ENCODE assay signal across 27 mouse cellular contexts in genomic region chr2:62431245-62431795, GRCm38 (mm10). TPM values are rescaled to one million over a fixed set of nuclear protein-coding genes. Genes with fewer than 3 reads are reported as not detected.
DNase-seq lines count a peak whose midpoint lies in the region; ATAC-seq and TF ChIP-seq lines count a peak whose summit lies in the region.
"Had no signal": no experiment of that assay in that cellular context is flagged by ENCODE, and none has a peak within 500 bp of the region (broad histone marks: within the 10 kb centered on the region; RNA-seq: fewer than 3 reads in every experiment).

No protein-coding gene starts in this region.

- H3K27me3 ChIP-seq in forebrain, embryonic 14.5 days (replicated peaks; ENCODE audit: control insufficient read depth, insufficient read depth, low read length), result no peaks in the 10 kb centered on the region
- no peaks in the 10 kb centered on the region for H3K27me3 ChIP-seq in forebrain, embryonic 10.5 days (ENCODE audit: poor library complexity, severe bottlenecking)
- H3K27me3 ChIP-seq in forebrain, postnatal 0 days (ENCODE audit: insufficient read depth, low read length), result no peaks in the 10 kb centered on the region
- H3K27me3 ChIP-seq in forebrain, embryonic 15.5 days, result no peaks in the 10 kb centered on the region
- no peaks in the 10 kb centered on the region for H3K27me3 ChIP-seq in intestine, embryonic 14.5 days (replicated peaks; ENCODE audit: control insufficient read depth, insufficient read depth, low read length)
- no peaks in the 10 kb centered on the region for H3K27me3 ChIP-seq in intestine, embryonic 16.5 days (replicated peaks; ENCODE audit: control insufficient read depth, insufficient read depth, low read length)
- H3K27me3 ChIP-seq: CH12.LX; embryonic facial prominence, embryonic 12.5 days; Patski had no signal

- 75% methylated on average over 8 of the region's 8 CpGs for WGBS in forebrain, embryonic 14.5 days
- WGBS in forebrain, embryonic 10.5 days, result 92% methylated on average over 8 of the region's 8 CpGs
- 54% methylated on average over 8 of the region's 8 CpGs for WGBS in forebrain, postnatal 0 days
- WGBS in forebrain, embryonic 15.5 days, result 66% methylated on average over 8 of the region's 8 CpGs
- 84% methylated on average over 8 of the region's 8 CpGs for WGBS in intestine, embryonic 14.5 days
- WGBS in intestine, embryonic 16.5 days, result 85% methylated on average over 8 of the region's 8 CpGs

- H3K9ac ChIP-seq in forebrain, embryonic 14.5 days (ENCODE audit: low read length), result no peak overlapping the region
- H3K9ac ChIP-seq in forebrain, postnatal 0 days, result no peak overlapping the region
- no peak overlapping the region for H3K9ac ChIP-seq in forebrain, embryonic 15.5 days (replicated peaks)
- no peak overlapping the region for H3K9ac ChIP-seq in intestine, embryonic 14.5 days (ENCODE audit: low read length)
- no peak overlapping the region for H3K9ac ChIP-seq in intestine, embryonic 16.5 days (ENCODE audit: low read depth, low read length)
- H3K9ac ChIP-seq: embryonic facial prominence, embryonic 12.5 days had no signal

- H3K4me2 ChIP-seq in forebrain, embryonic 14.5 days (ENCODE audit: low read length), result no peak overlapping the region
- no peak overlapping the region for H3K4me2 ChIP-seq in forebrain, postnatal 0 days (ENCODE audit: low read depth)
- no peak overlapping the region for H3K4me2 ChIP-seq in forebrain, embryonic 15.5 days (replicated peaks)
- no peak overlapping the region for H3K4me2 ChIP-seq in intestine, embryonic 14.5 days (ENCODE audit: low read length)
- no peak overlapping the region for H3K4me2 ChIP-seq in intestine, embryonic 16.5 days (ENCODE audit: low read depth, low read length)
- H3K4me2 ChIP-seq: embryonic facial prominence, embryonic 12.5 days had no signal

- no peak for TF ChIP-seq CTCF in forebrain, postnatal 0 days (IDR thresholded peaks at IDR 0.05; ENCODE audit: low read depth)

- no peaks in the 10 kb centered on the region for H3K36me3 ChIP-seq in forebrain, embryonic 14.5 days (ENCODE audit: control insufficient read depth, insufficient read depth, low read length)
- H3K36me3 ChIP-seq in forebrain, embryonic 10.5 days (replicated peaks), result no peaks in the 10 kb centered on the region
- H3K36me3 ChIP-seq in forebrain, postnatal 0 days (ENCODE audit: insufficient read depth), result no peaks in the 10 kb centered on the region
- no peaks in the 10 kb centered on the region for H3K36me3 ChIP-seq in forebrain, embryonic 15.5 days
- no peaks in the 10 kb centered on the region for H3K36me3 ChIP-seq in intestine, embryonic 14.5 days (ENCODE audit: control insufficient read depth, insufficient read depth, low read length)
- no peaks in the 10 kb centered on the region for H3K36me3 ChIP-seq in intestine, embryonic 16.5 days (ENCODE audit: control insufficient read depth, insufficient read depth, low read length)
- H3K36me3 ChIP-seq: embryonic facial prominence, embryonic 10.5 days; embryonic facial prominence, embryonic 12.5 days; G1E had no signal

- 0 out of 2 replicates have a peak, but pooled peaks have one; percentile 42 for ATAC-seq in forebrain, embryonic 14.5 days
- peak; percentile 74 for ATAC-seq in forebrain, postnatal 0 days
- no peak for ATAC-seq in forebrain, embryonic 15.5 days (replicated peaks)
- ATAC-seq in intestine, embryonic 14.5 days (replicated peaks; ENCODE audit: low FRiP score, low TSS enrichment, low read depth), result no peak
- no peak for ATAC-seq in intestine, embryonic 16.5 days
- ATAC-seq: activated CD4-positive, CD25-positive, alpha-beta regulatory T cell, adult 4 months; CD4-positive, CD25-positive, alpha-beta regulatory T cell, adult 4 months; Patski had no signal

- H3K27ac ChIP-seq in forebrain, embryonic 14.5 days (ENCODE audit: low read depth, low read length), result no peak overlapping the region
- no peak overlapping the region for H3K27ac ChIP-seq in forebrain, embryonic 10.5 days
- H3K27ac ChIP-seq in forebrain, postnatal 0 days (ENCODE audit: low read depth, low read length), result no peak overlapping the region
- H3K27ac ChIP-seq in forebrain, embryonic 15.5 days (replicated peaks), result no peak overlapping the region
- H3K27ac ChIP-seq in intestine, embryonic 14.5 days (ENCODE audit: low read depth), result no peak overlapping the region
- H3K27ac ChIP-seq in intestine, embryonic 16.5 days (ENCODE audit: low read length), result no peak overlapping the region
- H3K27ac ChIP-seq: embryonic facial prominence, embryonic 10.5 days; embryonic facial prominence, embryonic 12.5 days had no signal

- H3K4me1 ChIP-seq in forebrain, embryonic 14.5 days (ENCODE audit: control insufficient read depth, insufficient read depth, low read length), result no peaks in the 10 kb centered on the region
- no peaks in the 10 kb centered on the region for H3K4me1 ChIP-seq in forebrain, embryonic 10.5 days
- H3K4me1 ChIP-seq in forebrain, postnatal 0 days (ENCODE audit: insufficient read depth), result no peaks in the 10 kb centered on the region
- no peaks in the 10 kb centered on the region for H3K4me1 ChIP-seq in forebrain, embryonic 15.5 days
- no peaks in the 10 kb centered on the region for H3K4me1 ChIP-seq in intestine, embryonic 14.5 days (replicated peaks; ENCODE audit: control insufficient read depth, insufficient read depth, low read length)
- H3K4me1 ChIP-seq in intestine, embryonic 16.5 days (ENCODE audit: control insufficient read depth, insufficient read depth, low read length), result no peaks in the 10 kb centered on the region
- H3K4me1 ChIP-seq: embryonic facial prominence, embryonic 10.5 days; embryonic facial prominence, embryonic 12.5 days had no signal

- no peaks in the 10 kb centered on the region for H3K9me3 ChIP-seq in forebrain, embryonic 14.5 days (replicated peaks; ENCODE audit: control insufficient read depth, low read length)
- no peaks in the 10 kb centered on the region for H3K9me3 ChIP-seq in forebrain, embryonic 10.5 days
- H3K9me3 ChIP-seq in forebrain, postnatal 0 days (ENCODE audit: low read length), result no peaks in the 10 kb centered on the region
- no peaks in the 10 kb centered on the region for H3K9me3 ChIP-seq in forebrain, embryonic 15.5 days
- H3K9me3 ChIP-seq in intestine, embryonic 14.5 days (ENCODE audit: control insufficient read depth, low read length), result no peaks in the 10 kb centered on the region
- H3K9me3 ChIP-seq in intestine, embryonic 16.5 days (ENCODE audit: control insufficient read depth, low read length), result no peaks in the 10 kb centered on the region
- H3K9me3 ChIP-seq: embryonic facial prominence, embryonic 10.5 days; embryonic facial prominence, embryonic 12.5 days; G1E had no signal

- no peak overlapping the region for H3K4me3 ChIP-seq in forebrain, embryonic 14.5 days (ENCODE audit: low read depth, low read length)
- H3K4me3 ChIP-seq in forebrain, embryonic 10.5 days, result no peak overlapping the region
- H3K4me3 ChIP-seq in forebrain, postnatal 0 days (ENCODE audit: low read depth, low read length), result no peak overlapping the region
- no peak overlapping the region for H3K4me3 ChIP-seq in forebrain, embryonic 15.5 days
- H3K4me3 ChIP-seq in intestine, embryonic 14.5 days (ENCODE audit: low read depth, low read length), result no peak overlapping the region
- no peak overlapping the region for H3K4me3 ChIP-seq in intestine, embryonic 16.5 days (ENCODE audit: low read length)
- H3K4me3 ChIP-seq: embryonic facial prominence, embryonic 10.5 days; embryonic facial prominence, embryonic 12.5 days; erythroblast, embryonic 14.5 days had no signal

- peak; percentile 40 for DNase-seq in forebrain, embryonic 14.5 days (ENCODE audit: low spot score)
- DNase-seq in forebrain, embryonic 10.5 days (ENCODE audit: extremely low spot score, low spot score), result no peak
- peak; percentile 16 for DNase-seq in forebrain, postnatal 0 days
- peak; percentile 44 for DNase-seq in intestine, embryonic 14.5 days (ENCODE audit: low spot score)
- DNase-seq in layer of hippocampus, adult 8-10 months (ENCODE audit: low spot score in 2 of 2), result no peak
- DNase-seq: adrenal gland, adult 8-10 months; adrenal gland, postnatal 14 days; adrenal gland, postnatal 36 days; B cell, adult 2 months; cerebellum, adult 11-12 months; cerebellum, adult 2 months; cerebellum, adult 9-10 months; cerebellum, postnatal 10 days; cerebellum, postnatal 25 days had no signal

RNA-seq across cellular contexts. Expression of gene Dpp4, which starts 19.3 kb away (rescaled TPM):
- polyA plus RNA-seq in forebrain, embryonic 14.5 days (2014; fragmentation: Nextera tagmentation; extraction: Ambion mirVana), result 1.6 and 1.7 TPM in 2 replicates
- 0.25 and 0.42 TPM in 2 replicates for polyA plus RNA-seq in forebrain, embryonic 10.5 days (2016; fragmentation: Nextera tagmentation; extraction: Ambion mirVana)
- 1.9 and 2.1 TPM in 2 replicates for total RNA-seq in forebrain, postnatal 0 days (2014; rRNA removed)
- 1.6 and 1.8 TPM in 2 replicates for polyA plus RNA-seq in forebrain, postnatal 0 days (2015; fragmentation: Nextera tagmentation; extraction: Ambion mirVana)
- polyA plus RNA-seq in forebrain, embryonic 15.5 days (2015; fragmentation: Nextera tagmentation; extraction: Ambion mirVana), result 1.5 and 1.6 TPM in 2 replicates
- 69.2 and 69.8 TPM in 2 replicates for polyA plus RNA-seq in intestine, embryonic 14.5 days (2014; fragmentation: Nextera tagmentation; extraction: Ambion mirVana)
- polyA plus RNA-seq in intestine, embryonic 16.5 days (2015; fragmentation: Nextera tagmentation; extraction: Ambion mirVana), result 85.0 and 104 TPM in 2 replicates
- total RNA-seq in layer of hippocampus, adult 8-10 months (2022), result 1 to 10 TPM; 1.0 to 2.3 (median 1.9) TPM
- polyA plus RNA-seq: erythroblast, embryonic 14.5 days had no signal

RNA-seq across cellular contexts. Expression of gene Gcg, which starts 52.1 kb away (rescaled TPM):
- polyA plus RNA-seq in forebrain, embryonic 14.5 days (2014; fragmentation: Nextera tagmentation; extraction: Ambion mirVana), result 2.7 and 3.0 TPM in 2 replicates
- not detected in 2 replicates for polyA plus RNA-seq in forebrain, embryonic 10.5 days (2016; fragmentation: Nextera tagmentation; extraction: Ambion mirVana)
- total RNA-seq in forebrain, postnatal 0 days (2014; rRNA removed), result 1.0 and 1.2 TPM in 2 replicates
- 0.33 and 1.3 TPM in 2 replicates for polyA plus RNA-seq in forebrain, postnatal 0 days (2015; fragmentation: Nextera tagmentation; extraction: Ambion mirVana)
- polyA plus RNA-seq in forebrain, embryonic 15.5 days (2015; fragmentation: Nextera tagmentation; extraction: Ambion mirVana), result 3.5 and 3.8 TPM in 2 replicates
- polyA plus RNA-seq in intestine, embryonic 14.5 days (2014; fragmentation: Nextera tagmentation; extraction: Ambion mirVana), result 0.58 and 22.4 TPM in 2 replicates
- 66.9 and 85.5 TPM in 2 replicates for polyA plus RNA-seq in intestine, embryonic 16.5 days (2015; fragmentation: Nextera tagmentation; extraction: Ambion mirVana)
- not detected for total RNA-seq in layer of hippocampus, adult 8-10 months (2022)
- total RNA-seq: adrenal gland, adult 18-20 months; adrenal gland, adult 8-10 months; adrenal gland, postnatal 14 days; adrenal gland, postnatal 36 days had no signal
- polyA plus RNA-seq: activated CD4-positive, CD25-positive, alpha-beta regulatory T cell, adult 4 months; CD4-positive, CD25-positive, alpha-beta regulatory T cell, adult 4 months; cerebellum, adult 2 months; cortical plate, adult 2 months; embryonic facial prominence, embryonic 10.5 days; erythroblast, embryonic 14.5 days; forebrain, embryonic 11.5 days; Patski had no signal

Comparison
In these comparisons a context has a peak if more than half of its experiments do, and no peak if none do; other contexts are left out.
1. ATAC-seq: peak in forebrain, embryonic 14.5 days (single experiment) and forebrain, postnatal 0 days (single experiment); none in forebrain, embryonic 15.5 days (single experiment), intestine, embryonic 14.5 days (single experiment) and intestine, embryonic 16.5 days (single experiment).
2. DNase-seq: peak in forebrain, embryonic 14.5 days (single experiment), forebrain, postnatal 0 days (single experiment) and intestine, embryonic 14.5 days (single experiment); none in forebrain, embryonic 10.5 days (single experiment) and layer of hippocampus, adult 8-10 months (0 of 2).
3. RNA of gene Dpp4, which starts 19.3 kb away (polyA plus RNA-seq): 85.0 to 104 TPM in intestine, embryonic 16.5 days and 69.2 to 69.8 TPM in intestine, embryonic 14.5 days; 1.6 to 1.8 TPM in forebrain, postnatal 0 days, 1.6 to 1.7 TPM in forebrain, embryonic 14.5 days, 1.5 to 1.6 TPM in forebrain, embryonic 15.5 days and 0.25 to 0.42 TPM in forebrain, embryonic 10.5 days; every median in the first group is over 10 times any median in the second.